Mouse (Mus musculus) cerebellum, postnatal 25 days (tissue): ENCODE measurements around the gene Gm42906.

Experiments
- DNase-seq, 2 experiments: peaks; one replicate each; pipeline ENCODE4 v3.0.0; 2021; ENCODE audit warnings: mixed read lengths in 2 of 2

The Gm42906 gene

GRCm38 (mm10) chr5:151296244-151296643 lies 131.7 kb downstream of the Gm42906 start:
- DNase-seq = no peak

GRCm38 (mm10) chr5:151293591-151293990 lies 134.4 kb downstream of the Gm42906 start:
- no peak for DNase-seq

- peak in 1 of 2 experiments; percentile 21 for DNase-seq
These were observed 135.7 kb downstream of the Gm42906 start for GRCm38 (mm10) chr5:151292310-151292709.

- DNase-seq = no peak
These were observed 141.6 kb downstream of the Gm42906 start for GRCm38 (mm10) chr5:151286331-151286730.

- DNase-seq = no peak
These were observed 148.4 kb downstream of the Gm42906 start for GRCm38 (mm10) chr5:151279531-151279930.

GRCm38 (mm10) chr5:151277927-151278326 lies 150.0 kb downstream of the Gm42906 start:
- no peak for DNase-seq

- DNase-seq = no peak
These were observed 152.0 kb downstream of the Gm42906 start for GRCm38 (mm10) chr5:151275986-151276385.

GRCm38 (mm10) chr5:151274265-151274664 lies 153.7 kb downstream of the Gm42906 start:
- DNase-seq = no peak

- DNase-seq = no peak
These were observed 157.1 kb downstream of the Gm42906 start for GRCm38 (mm10) chr5:151270815-151271214.

- no peak for DNase-seq
These were observed 160.9 kb downstream of the Gm42906 start for GRCm38 (mm10) chr5:151266896-151267634.

- no peak for DNase-seq
These were observed 166.4 kb downstream of the Gm42906 start for GRCm38 (mm10) chr5:151261558-151261957.

- peak in 1 of 2 experiments; percentile 7 for DNase-seq
These were observed 175.8 kb downstream of the Gm42906 start for GRCm38 (mm10) chr5:151252213-151252612.

- no peak for DNase-seq
These were observed 176.3 kb downstream of the Gm42906 start for GRCm38 (mm10) chr5:151251656-151252055.

GRCm38 (mm10) chr5:151248671-151249620 lies 179.0 kb downstream of the Gm42906 start:
- DNase-seq = no peak

GRCm38 (mm10) chr5:151248084-151248483 lies 179.9 kb downstream of the Gm42906 start:
- no peak for DNase-seq

GRCm38 (mm10) chr5:151247115-151247875 lies 180.7 kb downstream of the Gm42906 start:
- no peak for DNase-seq

- DNase-seq = no peak
These were observed 181.7 kb downstream of the Gm42906 start for GRCm38 (mm10) chr5:151246287-151246686.

- DNase-seq = no peak
These were observed 182.4 kb downstream of the Gm42906 start for GRCm38 (mm10) chr5:151245571-151245970.

- no peak for DNase-seq
These were observed 189.2 kb downstream of the Gm42906 start for GRCm38 (mm10) chr5:151238730-151239129.

- DNase-seq = no peak
These were observed 191.6 kb downstream of the Gm42906 start for GRCm38 (mm10) chr5:151236411-151236810.

- peak; percentile 26 to 40 for DNase-seq
These were observed 194.4 kb downstream of the Gm42906 start, which contains the start of gene Stard13 for GRCm38 (mm10) chr5:151233400-151234031. TSS of gene Stard13 (minus strand) at chr5:151233836.
